Mouse (Mus musculus) intestine, embryonic 16.5 days (tissue): ENCODE measurements around the gene Rundc3a. TPM values are rescaled to one million over a fixed set of nuclear protein-coding genes. Genes with fewer than 3 reads are reported as not detected.

ENCODE experiments used
- ATAC-seq: fragments of 200-750 bp; cut with Nextera tagmentation; 2 replicates; pipeline ENCODE4 v1.8.0; 2017; ENCODE audit warnings: moderate TSS enrichment, moderate library complexity
- H3K27ac ChIP-seq: fragments of 300-500 bp; sonication (generic); 2 replicates; pipeline ENCODE4 v1.5.1; 2014; ENCODE audit warnings: mild to moderate bottlenecking, low read length
- H3K27me3 ChIP-seq: fragments of 300-500 bp; sonication (generic); replicated peaks from 2 replicates; pipeline ENCODE4 v1.6.1; 2014; ENCODE audit warnings: low read length, control low read depth, mixed read lengths; ENCODE audit not compliant: control insufficient read depth, insufficient read depth
- H3K36me3 ChIP-seq: fragments of 300-500 bp; sonication (generic); 2 replicates; pipeline ENCODE4 v1.6.1; 2014; ENCODE audit warnings: low read length, control low read depth; ENCODE audit not compliant: control insufficient read depth, insufficient read depth
- H3K4me1 ChIP-seq: fragments of 300-500 bp; sonication (generic); 2 replicates; pipeline ENCODE4 v1.6.1; 2014; ENCODE audit warnings: low read length, control low read depth, mixed read lengths; ENCODE audit not compliant: control insufficient read depth, insufficient read depth
- H3K4me2 ChIP-seq: fragments of 300-500 bp; sonication (generic); 2 replicates; pipeline ENCODE4 v1.6.1; 2014; ENCODE audit warnings: low read depth, low read length, control low read depth
- H3K4me3 ChIP-seq: fragments of 300-500 bp; sonication (generic); 2 replicates; pipeline ENCODE4 v1.5.1; 2014; ENCODE audit warnings: mild to moderate bottlenecking, low read length
- H3K9ac ChIP-seq: fragments of 300-500 bp; sonication (generic); 2 replicates; pipeline ENCODE4 v1.6.1; 2014; ENCODE audit warnings: low read depth, low read length
- H3K9me3 ChIP-seq: fragments of 300-500 bp; sonication (generic); 2 replicates; pipeline ENCODE4 v1.6.1; 2016; ENCODE audit warnings: low read length, control low read depth; ENCODE audit not compliant: control insufficient read depth
- WGBS: fragments of 180-500 bp; shearing (Covaris S2); extraction: QIAGEN DNeasy Blood & Tissue Kit; methylation state at CpG from one replicate; pipeline ENCODE4 v1.1.7; 2014; 5-methylcytosine and 5-hydroxymethylcytosine counted together
- polyA plus RNA-seq: library from polyadenylated mRNA; unstranded; fragments of >200 nt; fragmentation: Nextera tagmentation; extraction: Ambion mirVana; gene quantifications from 2 replicates; pipeline ENCODE4 v1.2.1, GENCODE M21; 2015

The Rundc3a gene
- polyA plus RNA-seq: 6.0 and 6.8 TPM in 2 replicates

GRCm38 (mm10) chr11:102393238-102393634 is at the start of gene Rundc3a:
Gene Rundc3a, plus strand, starts transcription at chr11:102393403.
- no peaks in the 10 kb centered on the region for H3K36me3 ChIP-seq
- H3K9ac ChIP-seq: peak within 1 kb of the TSS; percentile 58
- H3K4me2 ChIP-seq: peak within 1 kb of the TSS; percentile 95
- peaks cover 22% of the 10 kb centered on the region for H3K4me1 ChIP-seq
- H3K27me3 ChIP-seq: peaks cover 8% of the 10 kb centered on the region; the same call in 1 of the 2 replicates
- H3K27ac ChIP-seq: 0 out of 2 replicates have a peak within 1 kb of the TSS, but pooled peaks have one; percentile 2
- H3K4me3 ChIP-seq: peak within 1 kb of the TSS; percentile 50
- peak; percentile 78 for ATAC-seq
- H3K9me3 ChIP-seq: no peaks in the 10 kb centered on the region
- WGBS: under 1% methylated on average over 32 of the region's 34 CpGs

DNA sequence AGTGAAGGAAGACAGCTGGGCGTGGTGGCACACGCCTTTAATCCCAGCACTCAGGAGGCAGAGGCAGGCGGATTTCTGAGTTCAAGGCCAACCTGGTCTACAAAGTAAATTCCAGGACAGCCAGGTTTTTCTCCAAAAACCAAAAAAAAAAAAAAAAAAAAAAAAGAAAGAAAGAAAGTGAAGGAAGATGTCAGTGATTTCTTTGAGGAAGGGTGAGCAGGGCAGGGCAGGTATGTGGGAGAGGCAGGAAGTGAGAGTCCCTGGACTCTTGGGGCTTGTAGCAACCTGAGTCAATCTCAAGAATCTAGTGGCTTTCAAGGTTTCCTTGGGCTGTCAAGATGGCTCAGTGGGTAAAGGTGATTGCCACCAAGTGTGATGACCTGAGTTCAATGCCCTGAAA is 48.7 kb upstream of the Rundc3a start:
- Histone ChIP-seq H3K4me2 (no peak overlapping the region), H3K4me3 (no peak overlapping the region), H3K27me3 (no peaks in the 10 kb centered on the region), H3K9me3 (no peaks in the 10 kb centered on the region), H3K36me3 (no peaks in the 10 kb centered on the region), H3K9ac (no peak overlapping the region), H3K27ac (no peak overlapping the region), H3K4me1 (peaks cover under 1% of the 10 kb centered on the region; the same call in 1 of the 2 replicates)
- WGBS: 79% methylated on average over 3 of the region's 3 CpGs
- no peak for ATAC-seq

DNA sequence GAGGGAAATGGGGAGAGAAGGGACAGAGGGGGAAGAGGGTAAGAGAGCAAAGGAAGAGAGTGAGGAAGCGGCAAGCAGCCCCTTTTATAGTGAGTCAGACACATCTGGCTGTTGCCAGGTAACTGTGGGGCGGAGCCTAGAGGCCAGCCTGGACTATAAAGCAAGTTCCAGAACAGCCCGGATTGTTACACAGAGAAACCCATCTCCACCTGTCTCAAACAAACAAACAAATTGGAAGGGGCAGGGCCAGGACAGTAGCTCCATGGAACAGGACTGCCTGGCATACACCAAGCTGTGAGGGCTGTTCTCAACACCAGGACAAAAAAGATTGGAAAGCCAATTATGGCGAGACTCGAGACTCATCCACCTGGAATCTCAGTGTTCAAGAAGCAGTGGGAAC is 46.3 kb upstream of the Rundc3a start:
- ATAC-seq: no peak
- Histone ChIP-seq H3K36me3 (no peaks in the 10 kb centered on the region), H3K9me3 (no peaks in the 10 kb centered on the region), H3K4me2 (no peak overlapping the region), H3K9ac (no peak overlapping the region), H3K27me3 (no peaks in the 10 kb centered on the region), H3K4me3 (no peak overlapping the region), H3K27ac (no peak overlapping the region), H3K4me1 (peaks cover 5% of the 10 kb centered on the region)
- WGBS: 59% methylated on average over 5 of the region's 5 CpGs

- no peak overlapping the region for H3K4me3 ChIP-seq
- no peak overlapping the region for H3K4me2 ChIP-seq
- no peak for ATAC-seq
- H3K27ac ChIP-seq: no peak overlapping the region
- WGBS: 82% methylated on average over 5 of the region's 5 CpGs
- no peaks in the 10 kb centered on the region for H3K9me3 ChIP-seq
- H3K9ac ChIP-seq: no peak overlapping the region
- H3K4me1 ChIP-seq: peaks cover 5% of the 10 kb centered on the region
- H3K36me3 ChIP-seq: no peaks in the 10 kb centered on the region
- H3K27me3 ChIP-seq: no peaks in the 10 kb centered on the region
Observed at GRCm38 (mm10) chr11:102347683-102348082, 45.5 kb upstream of the Rundc3a start.

DNA sequence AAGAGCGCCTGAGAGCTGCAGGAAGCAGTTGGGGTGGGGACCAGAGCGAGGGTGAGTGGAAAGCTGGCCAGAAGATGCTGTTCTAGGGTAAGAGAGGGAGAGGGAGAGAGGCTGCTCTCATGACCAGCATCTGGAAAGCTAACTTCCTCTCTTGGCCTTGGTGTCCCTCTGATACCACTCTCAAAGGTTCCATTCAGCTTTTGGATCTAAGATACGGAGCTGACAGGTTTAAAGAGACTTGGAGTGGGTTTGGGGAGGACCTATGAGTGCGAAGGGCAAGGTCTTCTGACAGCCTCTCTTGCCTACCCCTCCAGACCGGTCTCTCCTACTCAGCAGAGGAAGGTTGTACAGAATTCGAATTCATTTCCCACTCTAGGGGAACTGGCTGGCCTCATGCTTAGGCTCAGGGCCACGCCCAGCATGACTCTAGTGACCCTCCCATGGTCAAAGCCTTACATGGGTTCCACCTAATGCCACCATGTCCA is 45.1 kb upstream of the Rundc3a start:
- H3K9ac ChIP-seq: no peak overlapping the region
- no peaks in the 10 kb centered on the region for H3K36me3 ChIP-seq
- H3K27me3 ChIP-seq: no peaks in the 10 kb centered on the region
- H3K9me3 ChIP-seq: no peaks in the 10 kb centered on the region
- no peak overlapping the region for H3K27ac ChIP-seq
- ATAC-seq: no peak
- WGBS: 90% methylated on average over 7 of the region's 7 CpGs
- H3K4me3 ChIP-seq: no peak overlapping the region
- H3K4me2 ChIP-seq: no peak overlapping the region
- peaks cover 5% of the 10 kb centered on the region for H3K4me1 ChIP-seq

- no peak overlapping the region for H3K27ac ChIP-seq
- H3K4me1 ChIP-seq: peaks cover 5% of the 10 kb centered on the region
- H3K4me2 ChIP-seq: no peak overlapping the region
- WGBS: 74% methylated on average over 11 of the region's 11 CpGs
- no peaks in the 10 kb centered on the region for H3K9me3 ChIP-seq
- H3K27me3 ChIP-seq: 0 out of 2 replicates have a peak, but pooled peaks cover under 1% of the 10 kb centered on the region
- H3K4me3 ChIP-seq: no peak overlapping the region
- no peak for ATAC-seq
- H3K9ac ChIP-seq: no peak overlapping the region
- H3K36me3 ChIP-seq: no peaks in the 10 kb centered on the region
Observed at GRCm38 (mm10) chr11:102348771-102349170, 44.4 kb upstream of the Rundc3a start.

DNA sequence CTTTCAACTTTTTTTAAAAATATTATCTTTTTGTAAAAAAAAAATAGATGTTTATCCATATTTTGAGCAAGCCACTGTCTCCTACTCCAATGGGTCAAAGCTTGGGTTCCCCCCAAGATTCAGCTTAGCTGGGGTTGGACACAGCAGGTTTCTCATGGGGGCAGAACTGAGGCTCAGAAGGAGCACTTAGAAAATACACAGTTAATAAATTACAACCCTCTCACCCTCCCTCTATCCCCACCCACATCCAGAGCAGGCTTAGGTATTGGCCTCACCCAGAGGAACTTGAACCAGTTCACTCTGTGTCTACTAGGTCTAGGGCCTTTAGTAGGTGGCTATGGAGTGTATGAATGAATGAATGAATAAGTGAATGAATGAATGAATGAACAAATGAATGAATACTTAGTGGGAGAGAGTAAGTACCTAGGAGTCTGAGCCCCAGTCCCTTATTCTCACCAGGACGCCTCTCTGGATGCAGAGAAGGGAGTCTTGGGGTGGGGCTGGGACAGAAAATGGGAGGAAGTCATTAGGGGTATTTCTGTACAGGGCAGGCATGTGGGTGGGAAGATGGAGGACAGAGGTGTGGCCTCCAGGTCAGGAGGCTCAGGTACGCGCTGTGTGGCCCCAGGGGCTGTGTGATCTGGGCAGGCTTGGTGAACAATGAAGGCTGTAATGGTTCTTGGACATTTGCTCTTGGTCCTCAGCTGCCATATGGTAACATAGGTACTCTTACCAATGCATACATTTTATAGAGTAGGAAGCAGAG is 43.8 kb upstream of the Rundc3a start:
- Histone ChIP-seq H3K27me3 (0 out of 2 replicates have a peak, but pooled peaks cover 3% of the 10 kb centered on the region), H3K27ac (no peak overlapping the region), H3K9ac (no peak overlapping the region), H3K9me3 (no peaks in the 10 kb centered on the region), H3K36me3 (no peaks in the 10 kb centered on the region), H3K4me1 (peaks cover 5% of the 10 kb centered on the region), H3K4me2 (no peak overlapping the region), H3K4me3 (no peak overlapping the region)
- ATAC-seq: peak; percentile 66
- WGBS: 82% methylated on average over 3 of the region's 3 CpGs

GRCm38 (mm10) chr11:102350416-102350815 is 42.8 kb upstream of the Rundc3a start:
- Histone ChIP-seq H3K9me3 (no peaks in the 10 kb centered on the region), H3K27me3 (0 out of 2 replicates have a peak, but pooled peaks cover 3% of the 10 kb centered on the region), H3K4me1 (peaks cover 5% of the 10 kb centered on the region), H3K4me3 (no peak overlapping the region), H3K9ac (no peak overlapping the region), H3K27ac (no peak overlapping the region), H3K4me2 (no peak overlapping the region), H3K36me3 (no peaks in the 10 kb centered on the region)
- ATAC-seq: no peak
- 82% methylated on average over 4 of the region's 4 CpGs for WGBS

- Histone ChIP-seq H3K9me3 (no peaks in the 10 kb centered on the region), H3K4me1 (peaks cover 5% of the 10 kb centered on the region), H3K4me3 (no peak overlapping the region), H3K4me2 (no peak overlapping the region), H3K9ac (no peak overlapping the region), H3K36me3 (no peaks in the 10 kb centered on the region), H3K27me3 (0 out of 2 replicates have a peak, but pooled peaks cover 3% of the 10 kb centered on the region), H3K27ac (no peak overlapping the region)
- 87% methylated on average over 17 of the region's 17 CpGs for WGBS
- ATAC-seq: no peak
Observed at GRCm38 (mm10) chr11:102350981-102351523, 42.2 kb upstream of the Rundc3a start.
